In genomic region chr3:61418096-61418495, GRCm38 (mm10) we compare ENCODE assay signal across 14 mouse cellular contexts. TPM values are rescaled to one million over a fixed set of nuclear protein-coding genes. Genes with fewer than 3 reads are reported as not detected.
"Had no signal": no experiment of that assay in that cellular context is flagged by ENCODE, and none has a peak within 500 bp of the region (broad histone marks: within the 10 kb centered on the region; RNA-seq: fewer than 3 reads in every experiment).

No protein-coding gene starts in this region.

- H3K9ac ChIP-seq: kidney, embryonic 15.5 days; limb, embryonic 15.5 days; liver, embryonic 12.5 days; lung, embryonic 15.5 days; midbrain, embryonic 12.5 days; neural tube, embryonic 15.5 days had no signal

- H3K9me3 ChIP-seq: kidney, embryonic 15.5 days; limb, embryonic 15.5 days; liver, embryonic 12.5 days; lung, embryonic 15.5 days; midbrain, embryonic 12.5 days; neural tube, embryonic 15.5 days had no signal

- H3K4me1 ChIP-seq: kidney, embryonic 15.5 days; limb, embryonic 15.5 days; liver, embryonic 12.5 days; lung, embryonic 15.5 days; midbrain, embryonic 12.5 days; neural tube, embryonic 15.5 days had no signal

- H3K27me3 ChIP-seq: kidney, embryonic 15.5 days; limb, embryonic 15.5 days; liver, embryonic 12.5 days; lung, embryonic 15.5 days; midbrain, embryonic 12.5 days; neural tube, embryonic 15.5 days had no signal

- DNase-seq: kidney, adult 2 months; kidney, postnatal 14 days; thymus, postnatal 4 days had no signal

- ATAC-seq: liver, embryonic 12.5 days had no signal

- H3K36me3 ChIP-seq: kidney, embryonic 15.5 days; limb, embryonic 15.5 days; liver, embryonic 12.5 days; lung, embryonic 15.5 days; midbrain, embryonic 12.5 days; neural tube, embryonic 15.5 days had no signal

- H3K27ac ChIP-seq: kidney, embryonic 15.5 days; limb, embryonic 15.5 days; liver, embryonic 12.5 days; lung, embryonic 15.5 days; midbrain, embryonic 12.5 days; neural tube, embryonic 15.5 days; stomach, postnatal 0 days had no signal

- H3K4me3 ChIP-seq: kidney, embryonic 15.5 days; limb, embryonic 15.5 days; liver, embryonic 12.5 days; lung, embryonic 15.5 days; midbrain, embryonic 12.5 days; myocyte; neural tube, embryonic 15.5 days had no signal

- H3K4me2 ChIP-seq: kidney, embryonic 15.5 days; limb, embryonic 15.5 days; liver, embryonic 12.5 days; lung, embryonic 15.5 days; midbrain, embryonic 12.5 days; neural tube, embryonic 15.5 days had no signal

RNA-seq across cellular contexts. Expression of gene B430305J03Rik, which starts 52.3 kb away (rescaled TPM):
- polyA plus RNA-seq: kidney, embryonic 15.5 days; limb, embryonic 11.5 days; limb, embryonic 15.5 days; liver, embryonic 12.5 days; liver, embryonic 16.5 days; lung, embryonic 15.5 days; midbrain, embryonic 12.5 days; neural tube, embryonic 11.5 days; neural tube, embryonic 15.5 days; stomach, postnatal 0 days had no signal
